Mouse (Mus musculus): ENCODE results near the gene Specc1. TPM values are rescaled to one million over a fixed set of nuclear protein-coding genes. Genes with fewer than 3 reads are reported as not detected.

Gene Specc1
- polyA plus RNA-seq, 1 experiment from 2014 or later: 10.2 TPM

DNA sequence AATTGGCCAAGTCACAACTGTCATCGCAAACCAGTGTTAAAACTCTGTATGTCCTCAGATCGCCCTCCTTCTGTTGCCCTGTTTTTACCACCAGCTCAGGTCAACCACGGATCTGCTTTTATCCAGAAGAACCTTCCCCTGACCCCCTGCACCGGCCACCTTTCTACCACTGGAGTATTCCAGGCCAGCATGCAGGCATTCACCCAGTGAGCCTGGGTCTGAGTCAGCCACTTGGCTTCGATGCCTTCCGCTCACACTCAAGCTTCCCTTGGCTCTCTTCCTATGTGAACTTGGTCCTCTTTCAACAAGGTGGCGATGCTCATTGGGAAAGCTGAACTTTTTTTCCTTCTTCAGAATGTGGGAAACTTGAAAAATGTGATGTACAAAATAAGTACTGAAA is 113.6 kb downstream of the Specc1 start:
- Histone ChIP-seq H3K9me3 (no peaks in the 10 kb centered on the region), H3K27me3 (no peaks in the 10 kb centered on the region), H3K4me3 (no peak overlapping the region), H3K27ac (replicated peaks) (no peak overlapping the region), H3K4me1 (replicated peaks) (0 out of 2 replicates have a peak, but pooled peaks cover 8% of the 10 kb centered on the region), H3K4me2 (no peak overlapping the region), H3K9ac (no peak overlapping the region), H3K36me3 (no peaks in the 10 kb centered on the region)
- 82% methylated on average over 7 of the region's 7 CpGs for WGBS
- no peak for ATAC-seq (ENCODE audit: low read depth)

DNA sequence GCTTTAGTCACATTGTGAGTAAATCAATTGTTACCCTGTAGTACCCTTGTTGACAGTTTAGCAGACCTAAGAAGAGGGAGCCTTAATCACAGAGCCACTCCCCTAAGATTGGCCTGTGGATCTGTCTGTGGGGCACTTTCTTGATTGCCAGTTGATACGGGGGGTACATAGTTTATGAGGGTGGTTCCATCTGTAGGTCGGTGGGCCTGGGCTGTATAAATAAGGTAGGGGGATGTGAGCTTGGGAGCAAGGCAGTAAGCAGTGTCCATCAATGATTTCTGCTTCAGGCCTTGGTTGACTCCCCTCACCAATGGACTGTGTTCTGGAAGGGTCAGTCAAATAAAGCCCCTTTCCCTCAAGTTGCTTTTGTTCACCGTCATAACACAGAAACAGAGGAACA is 115.8 kb downstream of the Specc1 start:
- 77% methylated on average over 3 of the region's 3 CpGs for WGBS
- no peak for ATAC-seq (ENCODE audit: low read depth)
- H3K4me2 ChIP-seq: no peak overlapping the region
- no peaks in the 10 kb centered on the region for H3K36me3 ChIP-seq
- H3K27me3 ChIP-seq: no peaks in the 10 kb centered on the region
- no peak overlapping the region for H3K4me3 ChIP-seq
- H3K9me3 ChIP-seq: no peaks in the 10 kb centered on the region
- H3K9ac ChIP-seq: no peak overlapping the region
- H3K27ac ChIP-seq (replicated peaks): no peak overlapping the region
- peaks cover 15% of the 10 kb centered on the region for H3K4me1 ChIP-seq (replicated peaks)

DNA sequence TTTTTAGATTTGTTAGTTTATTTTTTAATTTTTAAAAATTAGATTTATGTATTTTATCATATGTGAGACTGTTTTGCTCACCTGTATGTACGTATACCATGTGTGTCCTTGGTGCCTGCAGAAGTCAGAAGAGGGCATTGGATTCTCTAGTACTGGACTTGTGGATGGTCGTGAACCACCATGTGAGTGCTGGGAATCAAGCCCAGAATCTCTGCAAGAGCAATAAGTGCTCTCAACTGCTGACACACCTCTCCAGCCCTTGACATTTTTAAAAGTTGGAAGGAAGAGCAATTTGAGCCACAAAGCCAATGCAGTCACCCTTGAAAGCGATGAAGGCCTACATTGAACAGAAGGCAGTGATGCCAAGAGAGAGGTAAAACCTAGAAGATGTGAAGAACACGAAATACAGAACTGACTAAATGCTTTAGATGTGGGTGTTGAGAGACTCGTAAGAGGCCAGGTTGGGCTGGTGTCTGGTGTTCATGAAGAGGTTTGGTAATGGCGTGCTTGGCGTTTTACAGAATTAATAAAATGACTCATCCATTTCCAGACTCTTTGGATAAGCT is 117.1 kb downstream of the Specc1 start:
- Histone ChIP-seq H3K9ac (no peak overlapping the region), H3K4me3 (no peak overlapping the region), H3K36me3 (no peaks in the 10 kb centered on the region), H3K27me3 (no peaks in the 10 kb centered on the region), H3K4me2 (no peak overlapping the region), H3K4me1 (replicated peaks) (peaks cover 26% of the 10 kb centered on the region), H3K27ac (replicated peaks) (no peak overlapping the region), H3K9me3 (no peaks in the 10 kb centered on the region)
- 90% methylated on average over 7 of the region's 7 CpGs for WGBS
- no peak for ATAC-seq (ENCODE audit: low read depth)

DNA sequence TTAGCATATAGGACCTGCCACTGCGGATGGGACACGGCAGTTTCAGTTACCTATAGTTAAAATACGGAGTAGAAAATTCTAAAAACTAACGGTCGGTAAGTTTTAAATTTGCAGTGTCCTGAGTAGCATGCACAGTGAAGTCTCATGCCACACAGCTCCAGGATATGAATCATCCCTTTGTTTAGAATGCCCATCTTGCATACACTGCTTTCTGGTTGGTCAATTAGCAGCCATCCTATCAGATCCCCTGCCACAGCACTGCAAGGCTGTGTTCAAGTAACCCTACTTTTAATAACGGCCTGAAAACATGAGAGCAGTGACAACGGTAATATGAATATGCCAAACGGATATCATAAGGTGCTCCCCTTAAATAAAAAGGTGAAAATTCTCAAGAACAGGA is 118.0 kb downstream of the Specc1 start:
- H3K9me3 ChIP-seq: no peaks in the 10 kb centered on the region
- WGBS: 91% methylated on average over 8 of the region's 8 CpGs
- H3K4me1 ChIP-seq (replicated peaks): peaks cover 27% of the 10 kb centered on the region
- no peak overlapping the region for H3K27ac ChIP-seq (replicated peaks)
- H3K27me3 ChIP-seq: no peaks in the 10 kb centered on the region
- H3K36me3 ChIP-seq: no peaks in the 10 kb centered on the region
- no peak overlapping the region for H3K4me3 ChIP-seq
- no peak overlapping the region for H3K4me2 ChIP-seq
- ATAC-seq (ENCODE audit: low read depth): no peak
- no peak overlapping the region for H3K9ac ChIP-seq

- Histone ChIP-seq H3K4me3 (no peak overlapping the region), H3K36me3 (no peaks in the 10 kb centered on the region), H3K9ac (no peak overlapping the region), H3K4me1 (replicated peaks) (peaks cover 27% of the 10 kb centered on the region), H3K9me3 (no peaks in the 10 kb centered on the region), H3K4me2 (no peak overlapping the region), H3K27me3 (no peaks in the 10 kb centered on the region), H3K27ac (replicated peaks) (no peak overlapping the region)
- WGBS: 89% methylated on average over 3 of the region's 3 CpGs
- ATAC-seq (ENCODE audit: low read depth): no peak
Observed at GRCm38 (mm10) chr11:62075071-62075470, 118.5 kb downstream of the Specc1 start.

GRCm38 (mm10) chr11:62075551-62075950 is 119.0 kb downstream of the Specc1 start:
- no peak for ATAC-seq (ENCODE audit: low read depth)
- H3K9ac ChIP-seq: no peak overlapping the region
- peaks cover 27% of the 10 kb centered on the region for H3K4me1 ChIP-seq (replicated peaks)
- H3K9me3 ChIP-seq: no peaks in the 10 kb centered on the region
- WGBS: 93% methylated on average over 5 of the region's 5 CpGs
- H3K27ac ChIP-seq (replicated peaks): no peak overlapping the region
- H3K27me3 ChIP-seq: no peaks in the 10 kb centered on the region
- no peak overlapping the region for H3K4me2 ChIP-seq
- H3K36me3 ChIP-seq: no peaks in the 10 kb centered on the region
- H3K4me3 ChIP-seq: no peak overlapping the region

- H3K4me2 ChIP-seq: peak overlapping the region; percentile 82
- WGBS: 6% methylated on average over 37 of the region's 42 CpGs
- no peaks in the 10 kb centered on the region for H3K9me3 ChIP-seq
- H3K36me3 ChIP-seq: no peaks in the 10 kb centered on the region
- peak overlapping the region; percentile 94 for H3K27ac ChIP-seq (replicated peaks)
- H3K4me1 ChIP-seq (replicated peaks): peaks cover 27% of the 10 kb centered on the region
- H3K4me3 ChIP-seq: peak overlapping the region; percentile 80
- ATAC-seq (ENCODE audit: low read depth): peak; percentile 97
- H3K27me3 ChIP-seq: no peaks in the 10 kb centered on the region
- H3K9ac ChIP-seq: peak overlapping the region; percentile 81
Observed at GRCm38 (mm10) chr11:62076345-62077156, 120.0 kb downstream of the Specc1 start.

- Histone ChIP-seq H3K9me3 (no peaks in the 10 kb centered on the region), H3K4me2 (peak overlapping the region; percentile 82), H3K27me3 (no peaks in the 10 kb centered on the region), H3K4me1 (replicated peaks) (peaks cover 27% of the 10 kb centered on the region), H3K4me3 (peak overlapping the region; percentile 80), H3K27ac (replicated peaks) (peak overlapping the region; percentile 94), H3K36me3 (no peaks in the 10 kb centered on the region), H3K9ac (peak overlapping the region; percentile 81)
- ATAC-seq (ENCODE audit: low read depth): peak; percentile 70
- WGBS: 1% methylated on average over 48 of the region's 51 CpGs
Observed at GRCm38 (mm10) chr11:62077157-62077865, 120.7 kb downstream of the Specc1 start.

DNA sequence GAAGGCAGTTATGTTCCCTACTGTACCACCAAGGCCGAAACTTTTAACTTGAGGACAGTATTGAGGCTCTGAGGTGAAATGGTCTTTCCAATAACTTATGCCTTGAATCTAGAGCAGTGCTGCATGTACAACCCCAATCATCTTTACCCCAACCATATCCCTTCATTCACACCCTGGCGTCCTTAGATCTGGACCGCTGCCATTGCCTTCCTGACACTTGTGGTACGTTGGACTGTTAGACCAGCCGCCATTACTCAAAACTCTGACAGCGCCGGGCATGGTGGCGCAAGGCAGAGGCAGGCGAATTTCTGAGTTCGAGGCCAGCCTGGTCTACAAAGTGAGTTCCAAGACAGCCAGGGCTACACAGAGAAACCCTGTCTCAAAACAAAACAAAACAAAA is 121.8 kb downstream of the Specc1 start:
- Histone ChIP-seq H3K9me3 (no peaks in the 10 kb centered on the region), H3K4me1 (replicated peaks) (peaks cover 27% of the 10 kb centered on the region), H3K4me3 (peak overlapping the region; percentile 80; the same call in 1 of the 2 replicates), H3K9ac (no peak overlapping the region), H3K27me3 (no peaks in the 10 kb centered on the region), H3K4me2 (peak overlapping the region; percentile 82), H3K27ac (replicated peaks) (no peak overlapping the region), H3K36me3 (no peaks in the 10 kb centered on the region)
- WGBS: 90% methylated on average over 10 of the region's 10 CpGs
- no peak for ATAC-seq (ENCODE audit: low read depth)

- ATAC-seq (ENCODE audit: low read depth): no peak
- Histone ChIP-seq H3K4me1 (replicated peaks) (peaks cover 27% of the 10 kb centered on the region), H3K36me3 (no peaks in the 10 kb centered on the region), H3K4me2 (no peak overlapping the region), H3K9me3 (no peaks in the 10 kb centered on the region), H3K27ac (replicated peaks) (no peak overlapping the region), H3K4me3 (no peak overlapping the region), H3K27me3 (no peaks in the 10 kb centered on the region), H3K9ac (no peak overlapping the region)
- 88% methylated on average over 8 of the region's 8 CpGs for WGBS
Observed at GRCm38 (mm10) chr11:62079100-62079857, 122.7 kb downstream of the Specc1 start.

DNA sequence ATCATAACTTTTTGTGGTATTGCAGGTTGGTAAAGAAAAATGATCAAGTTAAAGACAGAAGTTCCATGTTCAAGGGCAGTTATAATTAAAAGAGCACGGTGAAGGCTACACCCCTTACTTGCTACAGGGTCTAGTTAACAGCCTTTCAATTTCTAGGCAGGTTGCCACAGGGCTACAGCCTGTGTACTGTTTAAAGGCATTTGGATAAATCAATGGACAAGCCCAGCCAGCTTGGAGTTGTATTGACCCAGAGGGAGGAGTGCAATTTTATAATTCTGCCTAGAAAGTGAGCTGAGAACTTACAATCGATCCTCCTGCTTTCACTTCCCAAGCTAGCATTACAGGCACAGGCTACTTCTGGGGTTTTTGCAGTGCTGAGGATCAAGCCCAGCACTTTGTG is 123.9 kb downstream of the Specc1 start:
- no peaks in the 10 kb centered on the region for H3K36me3 ChIP-seq
- peaks cover 27% of the 10 kb centered on the region for H3K4me1 ChIP-seq (replicated peaks)
- H3K27ac ChIP-seq (replicated peaks): no peak overlapping the region
- no peak overlapping the region for H3K4me3 ChIP-seq
- 83% methylated on average over 2 of the region's 2 CpGs for WGBS
- no peak for ATAC-seq (ENCODE audit: low read depth)
- no peak overlapping the region for H3K9ac ChIP-seq
- H3K4me2 ChIP-seq: no peak overlapping the region
- no peaks in the 10 kb centered on the region for H3K9me3 ChIP-seq
- no peaks in the 10 kb centered on the region for H3K27me3 ChIP-seq

DNA sequence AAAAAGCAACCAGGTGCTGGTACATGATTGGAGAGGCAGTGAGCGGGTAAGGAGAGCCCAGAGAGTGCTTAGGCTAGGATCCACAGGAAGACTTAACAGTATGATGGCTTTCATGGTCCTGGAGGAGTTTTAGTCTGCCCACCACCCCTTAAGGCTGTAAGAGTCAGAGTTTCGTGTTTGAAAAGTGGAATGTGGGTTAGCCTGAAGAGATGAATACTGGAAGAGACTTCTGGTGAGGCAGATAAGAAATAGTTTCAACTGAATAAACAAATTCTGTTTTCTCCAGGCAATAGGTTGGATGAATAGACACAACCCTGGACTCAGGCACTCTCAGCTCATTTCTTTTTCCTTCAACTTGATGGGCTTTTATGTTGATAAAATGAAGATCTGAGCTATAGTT is 130.1 kb downstream of the Specc1 start:
- no peaks in the 10 kb centered on the region for H3K27me3 ChIP-seq
- WGBS: 88% methylated on average over 2 of the region's 2 CpGs
- H3K4me2 ChIP-seq: no peak overlapping the region
- H3K36me3 ChIP-seq: no peaks in the 10 kb centered on the region
- no peaks in the 10 kb centered on the region for H3K9me3 ChIP-seq
- no peak overlapping the region for H3K9ac ChIP-seq
- H3K4me3 ChIP-seq: no peak overlapping the region
- H3K4me1 ChIP-seq (replicated peaks): no peaks in the 10 kb centered on the region
- ATAC-seq (ENCODE audit: low read depth): no peak
- H3K27ac ChIP-seq (replicated peaks): no peak overlapping the region
